In genomic region chr6:54573218-54573955, GRCm38 (mm10) we compare ENCODE assay signal across 12 mouse cellular contexts. TPM values are rescaled to one million over a fixed set of nuclear protein-coding genes. Genes with fewer than 3 reads are reported as not detected.
A peak's percentile ranks its signal among the peaks of the same experiment; 100 is the strongest.
DNase-seq lines count a peak whose midpoint lies in the region; ATAC-seq and TF ChIP-seq lines count a peak whose summit lies in the region.
"Had no signal": no experiment of that assay in that cellular context is flagged by ENCODE, and none has a peak within 500 bp of the region (broad histone marks: within the 10 kb centered on the region; RNA-seq: fewer than 3 reads in every experiment).

No protein-coding gene starts in this region.

- WGBS in kidney, postnatal 0 days, result 15% methylated on average over 6 of the region's 6 CpGs
- 40% methylated on average over 6 of the region's 6 CpGs for WGBS in forebrain, embryonic 10.5 days
- WGBS in hindbrain, embryonic 12.5 days, result 24% methylated on average over 6 of the region's 6 CpGs
- 15% methylated on average over 6 of the region's 6 CpGs for WGBS in neural tube, embryonic 12.5 days

- no peaks in the 10 kb centered on the region for H3K9me3 ChIP-seq in kidney, postnatal 0 days (replicated peaks; ENCODE audit: low read length)
- no peaks in the 10 kb centered on the region for H3K9me3 ChIP-seq in forebrain, embryonic 10.5 days
- no peaks in the 10 kb centered on the region for H3K9me3 ChIP-seq in hindbrain, embryonic 12.5 days (replicated peaks)
- no peaks in the 10 kb centered on the region for H3K9me3 ChIP-seq in neural tube, embryonic 12.5 days
- H3K9me3 ChIP-seq: heart, embryonic 10.5 days had no signal

- H3K9ac ChIP-seq in kidney, postnatal 0 days (ENCODE audit: low read depth, low read length), result no peak overlapping the region
- no peak overlapping the region for H3K9ac ChIP-seq in hindbrain, embryonic 12.5 days
- H3K9ac ChIP-seq in neural tube, embryonic 12.5 days, result no peak overlapping the region

- no peaks in the 10 kb centered on the region for H3K27me3 ChIP-seq in kidney, postnatal 0 days (ENCODE audit: insufficient read depth, low read length)
- no peaks in the 10 kb centered on the region for H3K27me3 ChIP-seq in forebrain, embryonic 10.5 days (ENCODE audit: poor library complexity, severe bottlenecking)
- peaks cover 3% of the 10 kb centered on the region; the same call in 1 of the 2 replicates for H3K27me3 ChIP-seq in hindbrain, embryonic 12.5 days
- no peaks in the 10 kb centered on the region for H3K27me3 ChIP-seq in neural tube, embryonic 12.5 days (replicated peaks)

- no peaks in the 10 kb centered on the region for H3K36me3 ChIP-seq in kidney, postnatal 0 days (ENCODE audit: insufficient read depth, low read length)
- no peaks in the 10 kb centered on the region for H3K36me3 ChIP-seq in forebrain, embryonic 10.5 days (replicated peaks)
- H3K36me3 ChIP-seq in hindbrain, embryonic 12.5 days, result no peaks in the 10 kb centered on the region
- H3K36me3 ChIP-seq in neural tube, embryonic 12.5 days, result no peaks in the 10 kb centered on the region

- no peak overlapping the region for H3K4me3 ChIP-seq in kidney, postnatal 0 days (replicated peaks; ENCODE audit: low read depth, low read length)
- H3K4me3 ChIP-seq in forebrain, embryonic 10.5 days, result peak overlapping the region; percentile 10; the same call in 1 of the 2 replicates
- H3K4me3 ChIP-seq in hindbrain, embryonic 12.5 days, result no peak overlapping the region
- H3K4me3 ChIP-seq in neural tube, embryonic 12.5 days, result no peak overlapping the region
- H3K4me3 ChIP-seq: heart, embryonic 10.5 days had no signal

- peak; percentile 82 for DNase-seq in kidney, postnatal 0 days (ENCODE audit: low spot score)
- DNase-seq in kidney, adult 9 months, result no peak
- DNase-seq in forebrain, embryonic 10.5 days (ENCODE audit: extremely low spot score, low spot score), result no peak
- DNase-seq in adrenal gland, postnatal 36 days, result no peak
- no peak for DNase-seq in gastrocnemius, postnatal 4 days (ENCODE audit: low spot score in 2 of 2)
- DNase-seq in lung, postnatal 25 days (ENCODE audit: low spot score), result no peak
- DNase-seq: cerebellum, adult 2 months; layer of hippocampus, adult 9-11 months had no signal

- 0 out of 2 replicates have a peak, but pooled peaks cover 2% of the 10 kb centered on the region for H3K4me1 ChIP-seq in kidney, postnatal 0 days (replicated peaks; ENCODE audit: insufficient read depth, low read length)
- H3K4me1 ChIP-seq in forebrain, embryonic 10.5 days, result peaks cover 47% of the 10 kb centered on the region
- H3K4me1 ChIP-seq in hindbrain, embryonic 12.5 days, result peaks cover 31% of the 10 kb centered on the region
- H3K4me1 ChIP-seq in neural tube, embryonic 12.5 days, result peaks cover 25% of the 10 kb centered on the region
- H3K4me1 ChIP-seq: heart, embryonic 10.5 days had no signal

- 0 out of 2 replicates have a peak overlapping the region, but pooled peaks have one; percentile 4 for H3K27ac ChIP-seq in kidney, postnatal 0 days
- H3K27ac ChIP-seq in forebrain, embryonic 10.5 days, result peak overlapping the region; percentile 72
- H3K27ac ChIP-seq in hindbrain, embryonic 12.5 days, result no peak overlapping the region
- H3K27ac ChIP-seq in neural tube, embryonic 12.5 days, result no peak overlapping the region
- H3K27ac ChIP-seq: heart, embryonic 10.5 days had no signal

- peak; percentile 66 for ATAC-seq in kidney, postnatal 0 days (replicated peaks; ENCODE audit: low FRiP score, low read depth)
- peak; percentile 72 for ATAC-seq in hindbrain, embryonic 12.5 days (ENCODE audit: low FRiP score)
- ATAC-seq in neural tube, embryonic 12.5 days (ENCODE audit: low FRiP score, low read depth), result peak; percentile 82

- no peak for TF ChIP-seq CTCF in kidney, postnatal 0 days (IDR thresholded peaks at IDR 0.05; ENCODE audit: low read depth)

- peak overlapping the region; percentile 14; the same call in 1 of the 2 replicates for H3K4me2 ChIP-seq in kidney, postnatal 0 days (ENCODE audit: low read length)
- H3K4me2 ChIP-seq in hindbrain, embryonic 12.5 days (replicated peaks), result no peak overlapping the region
- H3K4me2 ChIP-seq in neural tube, embryonic 12.5 days (replicated peaks), result peak overlapping the region; percentile 33; the same call in 1 of the 2 replicates

RNA-seq across cellular contexts. Expression of gene Scrn1, which starts 7.1 kb away (rescaled TPM):
- 7.0 and 8.2 TPM in 2 replicates for polyA plus RNA-seq in kidney, postnatal 0 days (2015; fragmentation: Nextera tagmentation; extraction: Ambion mirVana)
- 58.7 and 62.1 TPM in 2 replicates for polyA plus RNA-seq in forebrain, embryonic 10.5 days (2016; fragmentation: Nextera tagmentation; extraction: Ambion mirVana)
- 79.3 and 89.4 TPM in 2 replicates for polyA plus RNA-seq in hindbrain, embryonic 12.5 days (2016; fragmentation: Nextera tagmentation; extraction: Ambion mirVana)
- 88.2 and 88.7 TPM in 2 replicates for polyA plus RNA-seq in neural tube, embryonic 12.5 days (2016; fragmentation: Nextera tagmentation; extraction: Ambion mirVana)
- 10 to 100 TPM; 31.0 to 41.6 TPM for total RNA-seq in adrenal gland, postnatal 36 days (2021)
- total RNA-seq in gastrocnemius, postnatal 4 days (2021), result 10 to 100 TPM; 11.8 to 12.7 TPM
- polyA plus RNA-seq: liver, adult 2 months had no signal

RNA-seq across cellular contexts. Expression of gene Plekha8, which starts 21.5 kb away (rescaled TPM):
- polyA plus RNA-seq in kidney, postnatal 0 days (2015; fragmentation: Nextera tagmentation; extraction: Ambion mirVana), result 9.5 and 9.8 TPM in 2 replicates
- polyA plus RNA-seq in forebrain, embryonic 10.5 days (2016; fragmentation: Nextera tagmentation; extraction: Ambion mirVana), result 20.9 and 21.6 TPM in 2 replicates
- 17.7 and 19.4 TPM in 2 replicates for polyA plus RNA-seq in hindbrain, embryonic 12.5 days (2016; fragmentation: Nextera tagmentation; extraction: Ambion mirVana)
- polyA plus RNA-seq in neural tube, embryonic 12.5 days (2016; fragmentation: Nextera tagmentation; extraction: Ambion mirVana), result 13.2 and 15.0 TPM in 2 replicates
- 10 to 100 TPM; 18.6 to 23.6 TPM for total RNA-seq in adrenal gland, postnatal 36 days (2021)
- total RNA-seq in gastrocnemius, postnatal 4 days (2021), result 1 to 10 TPM; 8.1 to 9.1 TPM

RNA-seq across cellular contexts. Expression of gene Fkbp14, which starts 23.7 kb away (rescaled TPM):
- polyA plus RNA-seq in kidney, postnatal 0 days (2015; fragmentation: Nextera tagmentation; extraction: Ambion mirVana), result 19.8 and 20.8 TPM in 2 replicates
- polyA plus RNA-seq in forebrain, embryonic 10.5 days (2016; fragmentation: Nextera tagmentation; extraction: Ambion mirVana), result 11.3 and 12.3 TPM in 2 replicates
- polyA plus RNA-seq in hindbrain, embryonic 12.5 days (2016; fragmentation: Nextera tagmentation; extraction: Ambion mirVana), result 21.0 and 26.4 TPM in 2 replicates
- polyA plus RNA-seq in neural tube, embryonic 12.5 days (2016; fragmentation: Nextera tagmentation; extraction: Ambion mirVana), result 19.6 and 20.0 TPM in 2 replicates
- total RNA-seq in adrenal gland, postnatal 36 days (2021), result 10 to 100 TPM; 18.4 to 24.0 TPM
- 10 to 100 TPM; 31.6 to 35.2 TPM for total RNA-seq in gastrocnemius, postnatal 4 days (2021)

Comparison
In these comparisons a context has a peak if more than half of its experiments do, and no peak if none do; other contexts are left out.
1. H3K27ac ChIP-seq: peak in kidney, postnatal 0 days (single experiment) and forebrain, embryonic 10.5 days (single experiment); none in hindbrain, embryonic 12.5 days (single experiment) and neural tube, embryonic 12.5 days (single experiment).
2. Peak in every context shown above with its lines, with median percentiles within 50 percentile points of each other: ATAC-seq.